Mouse (Mus musculus) liver, adult 2 months (tissue): ENCODE data around the gene Zfp14.

Experiments used
- CTCF ChIP-seq: fragments of 200-500 bp; IDR thresholded peaks from 2 replicates; pipeline ENCODE4 v1.5.1; 2011; ENCODE audit warnings: low read depth, low read length, control low read depth
- POLR2A ChIP-seq: fragments of 200-500 bp; IDR thresholded peaks from 2 replicates; pipeline ENCODE4 v1.6.1; 2011; ENCODE audit warnings: low read length, control low read depth; ENCODE audit not compliant: insufficient read depth; ENCODE audit errors: extremely low read depth

DNA sequence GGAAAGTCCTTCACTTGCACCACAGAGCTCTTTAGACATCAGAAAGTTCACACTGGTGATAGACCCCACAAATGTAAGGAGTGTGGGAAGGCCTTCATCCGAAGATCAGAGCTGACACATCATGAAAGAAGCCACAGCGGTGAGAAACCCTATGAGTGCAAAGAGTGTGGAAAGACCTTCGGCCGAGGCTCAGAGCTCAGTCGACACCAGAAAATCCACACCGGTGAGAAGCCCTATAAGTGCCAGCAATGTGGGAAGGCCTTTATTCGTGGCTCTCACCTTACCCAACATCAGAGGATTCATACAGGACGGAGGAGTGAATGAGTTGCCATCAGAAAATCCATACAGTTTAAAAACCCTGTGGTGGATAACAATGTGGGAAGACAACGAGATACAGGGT lies 27.9 kb downstream of the Zfp14 start:
- no peak for TF ChIP-seq CTCF
- no peak for TF ChIP-seq POLR2A
